Mouse (Mus musculus) ovary, adult 18-20 months (tissue): ENCODE measurements around the gene Irf6.

Experiments used
- DNase-seq: peaks from one replicate; pipeline ENCODE4 v3.0.0; 2022; ENCODE audit warnings: low spot score, mixed read lengths

The Irf6 gene

GRCm38 (mm10) chr1:193156316-193157110 is 3.6 kb downstream of the Irf6 start:
- DNase-seq: no peak

GRCm38 (mm10) chr1:193157111-193157492 is 4.2 kb downstream of the Irf6 start:
- no peak for DNase-seq

GRCm38 (mm10) chr1:193159163-193159562 is 6.3 kb downstream of the Irf6 start:
- no peak for DNase-seq

GRCm38 (mm10) chr1:193159613-193160012 is 6.7 kb downstream of the Irf6 start:
- DNase-seq: no peak

- no peak for DNase-seq
These were observed 7.6 kb downstream of the Irf6 start for GRCm38 (mm10) chr1:193160317-193161032.

GRCm38 (mm10) chr1:193167746-193168145 is 14.8 kb downstream of the Irf6 start, which contains the start of gene A130010J15Rik:
Gene A130010J15Rik (plus strand): TSS chr1:193168046.
- DNase-seq: no peak

- DNase-seq: no peak
These were observed 16.3 kb downstream of the Irf6 start for GRCm38 (mm10) chr1:193169228-193169627.

GRCm38 (mm10) chr1:193169856-193170255 is 16.9 kb downstream of the Irf6 start:
- no peak for DNase-seq

- DNase-seq: peak; percentile 94
These were observed 20.3 kb downstream of the Irf6 start for GRCm38 (mm10) chr1:193172991-193173809.

GRCm38 (mm10) chr1:193173810-193174129 is 20.9 kb downstream of the Irf6 start:
- DNase-seq: no peak

- DNase-seq: no peak
These were observed 21.3 kb downstream of the Irf6 start for GRCm38 (mm10) chr1:193174143-193174733.

GRCm38 (mm10) chr1:193181104-193181503 is 28.2 kb downstream of the Irf6 start:
- DNase-seq: no peak

GRCm38 (mm10) chr1:193188257-193188656 is 35.3 kb downstream of the Irf6 start:
- no peak for DNase-seq

- DNase-seq: peak; percentile 33
These were observed 36.3 kb downstream of the Irf6 start for GRCm38 (mm10) chr1:193189151-193189621.

GRCm38 (mm10) chr1:193189771-193190170 is 36.9 kb downstream of the Irf6 start:
- no peak for DNase-seq

GRCm38 (mm10) chr1:193191675-193192283 is 38.9 kb downstream of the Irf6 start:
- no peak for DNase-seq

GRCm38 (mm10) chr1:193194416-193195140 is 41.7 kb downstream of the Irf6 start:
- no peak for DNase-seq

- no peak for DNase-seq
These were observed 42.4 kb downstream of the Irf6 start for GRCm38 (mm10) chr1:193195169-193195810.

GRCm38 (mm10) chr1:193197494-193198205 is 44.7 kb downstream of the Irf6 start:
- no peak for DNase-seq

GRCm38 (mm10) chr1:193198312-193198711 is 45.4 kb downstream of the Irf6 start:
- DNase-seq: no peak
